Mouse (Mus musculus) MEL-GATA-1-ER (cell line): ENCODE results near the gene Cd44.

Experiments
- DNase-seq: peaks from one replicate; pipeline ENCODE4 v3.0.0-alpha.2; 2012; ENCODE audit warnings: low read depth; ENCODE audit errors: extremely low read depth

Cd44 gene

GRCm38 (mm10) chr2:102764602-102765374 lies 136.7 kb downstream of the Cd44 start:
- DNase-seq = no peak

GRCm38 (mm10) chr2:102763991-102764390 lies 137.5 kb downstream of the Cd44 start:
- DNase-seq = no peak

- DNase-seq = no peak
Measured at GRCm38 (mm10) chr2:102763176-102763575, 138.3 kb downstream of the Cd44 start.
